Mouse (Mus musculus) adrenal gland, postnatal 14 days (tissue): ENCODE data around the gene Cd72. TPM values are rescaled to one million over a fixed set of nuclear protein-coding genes. Genes with fewer than 3 reads are reported as not detected.
A peak's percentile ranks its signal among the peaks of the same experiment; 100 is the strongest.

ENCODE experiments used
- DNase-seq: peaks from one replicate; pipeline ENCODE4 v3.0.0; 2021; ENCODE audit warnings: mixed read lengths
- total RNA-seq: library from RNA; stranded (reverse); gene quantifications from 2 replicates; pipeline ENCODE4 v1.2.3, GENCODE M21; 2021

The Cd72 gene
- total RNA-seq, 1 experiment from 2014 or later, result 2.7 TPM

GRCm38 (mm10) chr4:43426487-43426886 lies 27.9 kb downstream of the Cd72 start:
- no peak for DNase-seq

GRCm38 (mm10) chr4:43425648-43426380 lies 28.6 kb downstream of the Cd72 start:
- no peak for DNase-seq

DNA sequence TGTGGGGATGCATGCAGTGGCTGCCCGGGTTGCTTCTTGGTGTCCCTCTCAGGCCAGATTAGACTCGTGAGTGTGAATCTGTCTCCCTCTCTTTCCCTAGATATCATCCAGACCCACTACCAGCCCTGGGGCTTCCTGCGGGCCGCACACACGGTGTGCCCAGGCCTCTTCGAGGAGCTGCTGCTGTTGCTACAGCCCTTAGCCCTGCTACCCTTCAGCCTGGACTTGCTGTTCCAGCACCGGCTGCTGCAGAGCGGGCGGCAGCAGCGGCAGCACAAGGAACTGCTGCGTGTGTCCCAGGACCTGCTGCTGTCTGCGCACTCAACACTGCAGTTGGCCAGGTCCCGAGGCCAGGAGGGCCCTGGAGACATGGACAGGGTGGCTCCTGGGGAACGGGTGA lies 29.2 kb downstream of the Cd72 start:
- peak; percentile 39 for DNase-seq

DNA sequence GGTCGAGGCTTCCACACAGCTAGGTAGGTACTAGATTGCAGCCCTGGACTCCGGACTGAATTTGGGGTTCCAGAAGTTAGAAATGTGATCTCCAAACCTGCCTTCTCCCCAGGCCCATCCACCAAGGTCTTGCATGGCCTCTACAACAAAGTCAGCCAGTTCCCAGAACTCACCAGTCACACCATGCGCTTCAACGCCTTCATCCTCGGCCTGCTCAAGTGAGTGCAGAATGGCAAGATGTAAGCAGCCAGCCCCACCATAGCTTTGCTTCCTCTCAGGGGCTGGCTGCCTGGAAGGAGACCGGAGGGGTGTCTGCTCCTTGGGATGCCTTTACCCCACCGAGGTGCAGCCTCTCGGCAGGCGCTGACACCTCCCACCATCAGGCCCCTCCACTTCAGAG lies 30.4 kb downstream of the Cd72 start:
- DNase-seq, result no peak

GRCm38 (mm10) chr4:43423267-43423934 lies 31.0 kb downstream of the Cd72 start:
- peak; percentile 65 for DNase-seq

- DNase-seq, result no peak
Observed at GRCm38 (mm10) chr4:43421632-43422240, 32.7 kb downstream of the Cd72 start.

GRCm38 (mm10) chr4:43420305-43420704 lies 34.1 kb downstream of the Cd72 start:
- peak; percentile 86 for DNase-seq

GRCm38 (mm10) chr4:43419801-43420281 lies 34.6 kb downstream of the Cd72 start:
- DNase-seq, result peak; percentile 39

DNA sequence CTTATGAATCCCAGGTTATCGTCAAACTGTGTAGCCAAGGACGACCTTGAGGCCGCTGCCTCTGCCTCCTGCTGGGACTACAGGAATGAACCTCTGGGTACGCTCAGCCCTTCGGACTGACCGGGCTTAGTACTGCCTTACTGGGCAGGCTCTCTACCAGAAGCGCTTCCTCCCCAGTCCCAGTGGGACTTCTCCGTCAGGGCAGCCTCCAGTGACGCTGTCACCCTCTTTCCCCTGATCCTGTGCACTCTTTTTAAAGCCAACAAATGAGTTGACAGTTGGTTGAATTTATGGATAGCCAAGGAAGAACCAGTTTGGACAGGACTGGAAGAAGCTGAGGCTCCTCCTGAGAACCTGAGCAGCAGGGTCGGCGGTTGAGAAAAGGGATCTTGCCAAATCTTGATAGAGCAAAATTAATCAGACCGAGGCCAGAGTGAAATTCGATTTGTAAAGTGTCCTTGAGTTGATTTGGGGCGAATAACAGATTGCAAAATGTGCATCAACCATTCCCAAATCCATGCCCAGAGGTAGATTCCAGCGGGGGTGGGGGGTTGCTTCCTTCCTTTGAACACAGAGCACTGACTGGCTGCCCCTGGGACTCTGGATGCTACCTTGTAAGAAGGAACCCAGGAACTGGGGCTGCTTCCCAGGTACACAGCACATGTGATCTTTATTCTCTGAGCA lies 35.3 kb downstream of the Cd72 start:
- peak; percentile 75 for DNase-seq

DNA sequence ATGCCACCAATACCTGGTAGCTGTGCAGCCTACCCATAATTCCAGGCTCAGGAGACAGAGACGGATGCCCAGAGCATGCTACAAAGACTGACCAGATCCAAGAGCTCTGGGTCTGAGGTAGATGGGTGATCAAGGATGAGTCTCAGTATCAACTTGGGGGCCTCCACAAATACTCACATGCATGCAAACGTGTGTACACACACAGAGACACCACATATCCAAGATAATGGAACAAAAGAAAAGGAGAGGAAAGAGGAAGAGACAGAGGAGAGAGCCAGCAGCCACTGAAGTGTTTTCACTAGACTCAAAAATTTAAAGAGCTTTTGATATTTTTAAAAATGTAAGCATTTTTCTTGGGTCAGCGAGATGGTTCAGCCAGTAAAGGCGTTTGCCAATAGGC lies 36.0 kb downstream of the Cd72 start:
- DNase-seq, result no peak

DNA sequence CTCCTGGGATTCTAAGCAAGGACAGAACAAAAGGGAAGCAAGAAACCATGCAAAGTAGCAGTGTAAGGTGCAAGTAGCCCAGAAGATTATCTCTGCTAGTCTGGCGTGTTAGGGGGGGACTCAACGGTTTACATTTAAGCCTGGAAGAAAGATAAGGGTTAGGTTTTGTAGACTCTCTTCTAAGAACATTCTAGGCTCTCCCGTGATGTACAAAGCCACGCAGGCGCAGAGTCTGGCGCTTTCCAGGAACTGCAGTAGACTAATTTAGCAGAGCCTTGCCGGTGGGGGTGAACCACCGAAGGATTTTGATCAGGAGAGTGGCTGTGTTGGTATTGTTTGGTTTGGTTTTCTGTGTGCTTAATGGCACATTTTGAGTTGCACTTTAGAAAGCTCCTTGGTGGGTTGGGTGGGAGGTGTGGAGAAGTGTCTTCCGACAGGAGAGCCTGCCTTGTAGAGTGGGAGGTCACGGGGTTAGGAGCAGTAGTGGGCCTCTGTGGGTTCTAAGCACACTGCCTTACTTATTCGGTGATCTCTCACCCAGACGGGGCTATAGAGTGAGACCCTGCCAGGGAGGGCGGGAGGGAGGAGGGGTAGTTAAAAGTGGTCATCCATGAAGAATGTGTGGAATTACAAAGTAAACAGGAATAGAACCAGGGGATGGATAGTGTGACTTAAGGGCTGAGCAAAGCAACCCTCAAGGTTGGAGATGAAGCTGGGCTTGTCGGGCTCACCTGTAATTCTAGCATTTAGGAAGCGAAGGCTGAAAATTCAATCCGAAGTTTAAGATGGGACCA lies 37.0 kb downstream of the Cd72 start:
- DNase-seq, result no peak

- no peak for DNase-seq
Observed at GRCm38 (mm10) chr4:43416071-43416490, 38.3 kb downstream of the Cd72 start.

- no peak for DNase-seq
Observed at GRCm38 (mm10) chr4:43415221-43416070, 39.0 kb downstream of the Cd72 start.

DNA sequence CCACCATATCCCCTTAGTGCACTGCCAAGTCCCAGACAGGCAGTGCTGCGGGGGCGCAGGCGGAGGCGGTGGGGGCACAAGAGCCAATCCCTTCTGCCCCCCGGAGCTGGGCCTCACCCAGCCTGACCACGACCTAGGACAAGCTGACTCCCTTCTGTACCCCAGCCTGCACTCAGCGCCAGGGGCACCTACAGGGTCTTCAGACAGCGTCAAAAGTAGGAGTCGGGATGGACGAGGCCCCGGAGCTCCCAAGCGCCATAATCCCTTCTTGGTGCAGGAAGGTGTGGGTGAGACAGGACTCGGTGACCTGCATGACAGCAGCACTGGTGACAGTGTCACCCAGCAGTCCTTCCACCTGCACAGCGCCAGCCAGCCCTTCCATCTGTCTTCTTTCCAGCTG lies 39.7 kb downstream of the Cd72 start:
- DNase-seq, result no peak

GRCm38 (mm10) chr4:43407071-43407920 lies 47.1 kb downstream of the Cd72 start:
- DNase-seq, result no peak

- peak; percentile 90 for DNase-seq
Observed at GRCm38 (mm10) chr4:43406162-43406971, 48.1 kb downstream of the Cd72 start.

GRCm38 (mm10) chr4:43404697-43405096 lies 49.7 kb downstream of the Cd72 start:
- DNase-seq, result no peak

DNA sequence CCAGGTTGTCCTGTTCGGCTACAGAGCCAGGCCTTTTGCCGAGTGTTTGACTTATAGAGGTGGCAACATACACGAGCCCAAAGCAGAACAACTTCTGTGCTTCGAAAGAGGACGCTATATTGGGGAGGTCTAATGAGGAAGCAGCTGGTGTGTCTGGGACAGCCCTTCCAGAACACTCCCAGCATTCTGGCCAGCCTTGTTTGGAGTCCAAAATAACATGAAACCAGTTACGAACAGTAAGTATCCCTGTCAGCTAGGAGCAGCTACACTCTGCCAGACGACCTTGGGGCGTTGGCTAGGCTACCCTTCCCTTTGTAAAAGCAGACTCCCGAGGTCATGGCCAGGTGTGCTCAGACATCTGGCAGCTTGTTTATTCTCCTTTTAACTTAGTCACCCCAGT lies 52.2 kb downstream of the Cd72 start:
- peak; percentile 69 for DNase-seq

DNA sequence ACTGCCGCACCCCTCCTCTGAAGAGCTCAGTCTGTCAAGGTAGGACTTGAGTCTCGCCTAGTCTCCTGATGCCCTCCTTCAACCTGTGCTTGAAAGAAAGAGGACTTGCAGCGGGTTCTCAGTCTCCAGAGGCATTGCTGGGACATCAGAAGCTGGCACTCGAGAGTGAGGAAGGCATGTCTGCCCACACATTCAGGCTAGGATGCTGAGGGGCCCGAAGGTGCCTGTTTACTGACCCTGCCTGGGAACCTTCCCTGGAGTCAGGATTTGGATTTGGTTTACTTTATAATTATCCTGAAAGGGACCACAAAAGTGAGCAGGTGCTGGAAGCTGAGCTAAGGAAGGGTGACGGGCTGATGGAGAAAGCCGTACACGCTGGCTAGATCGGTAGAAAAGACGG lies 52.9 kb downstream of the Cd72 start:
- DNase-seq, result no peak
